In the genomic region with DNA sequence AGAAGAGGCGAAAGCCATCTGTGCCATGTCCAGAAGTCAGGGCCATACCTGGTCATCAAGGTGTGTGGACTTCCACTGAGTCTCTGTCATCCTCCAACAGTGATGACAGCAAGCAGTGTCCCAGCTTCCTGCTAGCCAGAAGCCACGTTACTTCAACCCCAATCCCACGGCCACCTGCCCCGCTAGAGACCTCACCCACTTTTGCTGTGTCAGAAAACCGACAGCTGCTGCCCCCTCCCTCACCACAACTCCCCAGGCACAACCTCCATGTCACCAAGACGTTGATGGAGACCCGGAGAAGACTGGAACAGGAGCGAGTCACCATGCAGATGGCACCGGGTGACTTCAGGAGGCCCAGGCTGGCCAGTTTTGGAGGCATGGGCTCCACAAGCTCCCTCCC, we compare ENCODE assay signal across 21 mouse cellular contexts.
DNase-seq lines count a peak whose midpoint lies in the region; ATAC-seq and TF ChIP-seq lines count a peak whose summit lies in the region.
"Had no signal": no experiment of that assay in that cellular context is flagged by ENCODE, and none has a peak within 500 bp of the region (broad histone marks: within the 10 kb centered on the region; RNA-seq: fewer than 3 reads in every experiment).

No protein-coding gene starts in this region.

- no peak overlapping the region for H3K27ac ChIP-seq in heart, embryonic 12.5 days (ENCODE audit: poor library complexity, severe bottlenecking)
- H3K27ac ChIP-seq in heart, embryonic 13.5 days (replicated peaks), result 0 out of 2 replicates have a peak overlapping the region, but pooled peaks have one; percentile 97
- H3K27ac ChIP-seq in heart, adult 2 months, result no peak overlapping the region
- no peak overlapping the region for H3K27ac ChIP-seq in limb, embryonic 13.5 days
- no peak overlapping the region for H3K27ac ChIP-seq in limb, embryonic 10.5 days

- H3K4me2 ChIP-seq in heart, embryonic 12.5 days, result peak overlapping the region; percentile 54; the same call in 1 of the 2 replicates
- peak overlapping the region; percentile 85; the same call in 1 of the 2 replicates for H3K4me2 ChIP-seq in heart, embryonic 13.5 days
- 0 out of 2 replicates have a peak overlapping the region, but pooled peaks have one; percentile 84 for H3K4me2 ChIP-seq in limb, embryonic 13.5 days (replicated peaks)

- no peak for DNase-seq in heart, adult 8-10 months (ENCODE audit: low spot score)
- DNase-seq in heart, adult 2 months, result no peak
- no peak for DNase-seq in limb, embryonic 10.5 days (ENCODE audit: low spot score)
- DNase-seq: adrenal gland, adult 2 months; adrenal gland, adult 8-10 months; adrenal gland, postnatal 10 days; adrenal gland, postnatal 14 days; adrenal gland, postnatal 25 days; adrenal gland, postnatal 36 days; B cell, adult 2 months; cerebellum, adult 11 months; cerebellum, adult 11-12 months; cerebellum, adult 18-20 months had no signal

- peaks cover 78% of the 10 kb centered on the region for H3K4me1 ChIP-seq in heart, embryonic 12.5 days (replicated peaks)
- H3K4me1 ChIP-seq in heart, embryonic 13.5 days, result peaks cover 88% of the 10 kb centered on the region
- peaks cover 7% of the 10 kb centered on the region; the same call in 1 of the 2 replicates for H3K4me1 ChIP-seq in heart, adult 2 months (ENCODE audit: control insufficient read depth, insufficient read depth, low read length)
- peaks cover 85% of the 10 kb centered on the region for H3K4me1 ChIP-seq in limb, embryonic 13.5 days
- peaks cover 54% of the 10 kb centered on the region for H3K4me1 ChIP-seq in limb, embryonic 10.5 days

- H3K9me3 ChIP-seq in heart, embryonic 12.5 days (replicated peaks), result no peaks in the 10 kb centered on the region
- H3K9me3 ChIP-seq in heart, embryonic 13.5 days, result no peaks in the 10 kb centered on the region
- peaks cover 10% of the 10 kb centered on the region for H3K9me3 ChIP-seq in limb, embryonic 13.5 days
- no peaks in the 10 kb centered on the region for H3K9me3 ChIP-seq in limb, embryonic 10.5 days (replicated peaks)

- TF ChIP-seq POLR2A in heart, adult 2 months (IDR thresholded peaks at IDR 0.05; ENCODE audit: insufficient read depth, low read depth, low read length), result no peak

- H3K79me2 ChIP-seq in heart, adult 2 months (replicated peaks; ENCODE audit: control insufficient read depth, insufficient read depth, low read length), result no peaks in the 10 kb centered on the region

- intact Hi-C loops in heart, adult 2 months (cut with DNase I), result no loop called here

- 0 out of 2 replicates have a peak overlapping the region, but pooled peaks have one; percentile 6 for H3K9ac ChIP-seq in heart, embryonic 12.5 days
- no peak overlapping the region for H3K9ac ChIP-seq in heart, embryonic 13.5 days
- no peak overlapping the region for H3K9ac ChIP-seq in heart, adult 2 months (ENCODE audit: low read depth, low read length)
- no peak overlapping the region for H3K9ac ChIP-seq in limb, embryonic 13.5 days

- H3K4me3 ChIP-seq in heart, embryonic 12.5 days, result no peak overlapping the region
- H3K4me3 ChIP-seq in heart, embryonic 13.5 days, result no peak overlapping the region
- H3K4me3 ChIP-seq in heart, adult 2 months, result no peak overlapping the region
- H3K4me3 ChIP-seq in limb, embryonic 13.5 days, result no peak overlapping the region
- no peak overlapping the region for H3K4me3 ChIP-seq in limb, embryonic 10.5 days

- no peaks in the 10 kb centered on the region for H3K27me3 ChIP-seq in heart, embryonic 12.5 days (replicated peaks)
- no peaks in the 10 kb centered on the region for H3K27me3 ChIP-seq in heart, embryonic 13.5 days (replicated peaks)
- H3K27me3 ChIP-seq in heart, adult 2 months (ENCODE audit: control insufficient read depth, insufficient read depth, low read length), result no peaks in the 10 kb centered on the region
- H3K27me3 ChIP-seq in limb, embryonic 13.5 days, result no peaks in the 10 kb centered on the region
- H3K27me3 ChIP-seq in limb, embryonic 10.5 days (ENCODE audit: low read depth, poor library complexity, severe bottlenecking), result no peaks in the 10 kb centered on the region
- H3K27me3 ChIP-seq: CH12.LX, Patski had no signal

- no peak for ATAC-seq in heart, embryonic 12.5 days (ENCODE audit: insufficient number of reproducible peaks, low FRiP score)
- ATAC-seq in heart, embryonic 13.5 days (ENCODE audit: extremely low read depth, insufficient number of reproducible peaks, low FRiP score, low TSS enrichment), result no peak
- ATAC-seq in limb, embryonic 13.5 days (ENCODE audit: low FRiP score, low read depth), result no peak
- ATAC-seq: activated CD4-positive, CD25-positive, alpha-beta regulatory T cell, adult 4 months; CD4-positive, CD25-positive, alpha-beta regulatory T cell, adult 4 months; Patski had no signal

- TF ChIP-seq CTCF in heart, adult 2 months (IDR thresholded peaks at IDR 0.05), result no peak

- H3K36me3 ChIP-seq in heart, embryonic 12.5 days, result peaks cover 51% of the 10 kb centered on the region
- peaks cover 54% of the 10 kb centered on the region for H3K36me3 ChIP-seq in heart, embryonic 13.5 days
- H3K36me3 ChIP-seq in heart, adult 2 months (ENCODE audit: control insufficient read depth, insufficient read depth, low read length), result peaks cover 11% of the 10 kb centered on the region; the same call in 1 of the 2 replicates
- peaks cover 50% of the 10 kb centered on the region for H3K36me3 ChIP-seq in limb, embryonic 13.5 days
- H3K36me3 ChIP-seq in limb, embryonic 10.5 days, result peaks cover 53% of the 10 kb centered on the region
- H3K36me3 ChIP-seq: G1E had no signal

- WGBS in heart, embryonic 12.5 days, result 79% methylated on average over 9 of the region's 9 CpGs
- WGBS in heart, embryonic 13.5 days, result 80% methylated on average over 9 of the region's 9 CpGs
- WGBS in heart, adult 2 months, result 86% methylated on average over 9 of the region's 9 CpGs
- 91% methylated on average over 9 of the region's 9 CpGs for WGBS in limb, embryonic 13.5 days
- 97% methylated on average over 9 of the region's 9 CpGs for WGBS in limb, embryonic 10.5 days

- TF ChIP-seq EP300 in heart, adult 2 months (IDR thresholded peaks at IDR 0.05; ENCODE audit: insufficient read depth, low read depth, low read length), result no peak
